Mouse (Mus musculus) heart, adult 2 months (tissue): ENCODE results near the gene Adamts4.

Experiments
- CTCF ChIP-seq: fragments of 200-600 bp; IDR thresholded peaks from 2 replicates; pipeline ENCODE4 v1.8.1; 2022; ENCODE audit warnings: antibody characterized with exemption, mild to moderate bottlenecking, moderate library complexity
- EP300 ChIP-seq: fragments of 200-500 bp; IDR thresholded peaks from 2 replicates; pipeline ENCODE4 v1.6.1; 2011; ENCODE audit warnings: low read depth, low read length, control low read depth; ENCODE audit not compliant: insufficient read depth
- POLR2A ChIP-seq: fragments of 200-500 bp; IDR thresholded peaks from 2 replicates; pipeline ENCODE4 v1.6.1; 2011; ENCODE audit warnings: mild to moderate bottlenecking, low read depth, low read length, control low read depth; ENCODE audit not compliant: insufficient read depth

DNA sequence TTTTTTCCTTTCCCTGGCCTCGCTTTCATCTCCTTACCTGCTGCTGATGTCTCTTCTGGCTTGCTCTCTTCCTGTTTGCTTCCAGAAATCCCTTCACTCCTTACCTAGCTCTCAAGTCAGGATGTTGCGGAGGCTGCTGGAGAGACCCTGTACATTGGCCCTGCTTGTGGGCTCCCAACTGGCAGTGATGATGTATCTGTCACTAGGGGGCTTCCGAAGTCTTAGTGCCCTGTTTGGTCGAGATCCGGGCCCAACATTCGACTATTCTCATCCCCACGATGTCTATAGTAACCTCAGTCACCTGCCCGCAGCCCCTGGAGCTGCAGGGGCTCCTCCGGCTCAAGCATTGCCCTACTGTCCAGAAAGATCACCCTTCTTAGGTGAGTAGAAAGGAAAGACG, 21.4 kb downstream of the Adamts4 start:
- TF ChIP-seq CTCF, result no peak
- TF ChIP-seq EP300, result no peak
- TF ChIP-seq POLR2A, result no peak
